Mouse (Mus musculus) midbrain, embryonic 14.5 days (tissue): Measurements from ENCODE around the gene Hspg2. TPM values are rescaled to one million over a fixed set of nuclear protein-coding genes. Genes with fewer than 3 reads are reported as not detected.

Experiments
- ATAC-seq: fragments of 200-750 bp; cut with Nextera tagmentation; 2 replicates; pipeline ENCODE4 v1.8.0; 2017; ENCODE audit warnings: moderate number of reproducible peaks, moderate library complexity; ENCODE audit not compliant: low FRiP score, low TSS enrichment
- DNase-seq: peaks from one replicate; pipeline ENCODE4 v3.0.0-alpha.2; 2015
- H3K27ac ChIP-seq: fragments of 300-500 bp; sonication (generic); replicated peaks from 2 replicates; pipeline ENCODE4 v1.5.1; 2014; ENCODE audit warnings: mild to moderate bottlenecking, low read depth, low read length, moderate library complexity
- H3K27me3 ChIP-seq: fragments of 300-500 bp; sonication (generic); 2 replicates; pipeline ENCODE4 v1.6.1; 2014; ENCODE audit warnings: low read length, control low read depth, mixed read lengths; ENCODE audit not compliant: control insufficient read depth, insufficient read depth
- H3K36me3 ChIP-seq: fragments of 300-500 bp; sonication (generic); 2 replicates; pipeline ENCODE4 v1.6.1; 2014; ENCODE audit warnings: low read length, control low read depth; ENCODE audit not compliant: control insufficient read depth, insufficient read depth
- H3K4me1 ChIP-seq: fragments of 300-500 bp; sonication (generic); 2 replicates; pipeline ENCODE4 v1.6.1; 2014; ENCODE audit warnings: mild to moderate bottlenecking, antibody characterized with exemption, low read length, control low read depth; ENCODE audit not compliant: control insufficient read depth, insufficient read depth
- H3K4me2 ChIP-seq: fragments of 300-500 bp; sonication (generic); 2 replicates; pipeline ENCODE4 v1.6.1; 2014; ENCODE audit warnings: mild to moderate bottlenecking, low read length, moderate library complexity
- H3K4me3 ChIP-seq: fragments of 300-500 bp; sonication (generic); replicated peaks from 2 replicates; pipeline ENCODE4 v1.5.1; 2014; ENCODE audit warnings: low read depth, low read length
- H3K9ac ChIP-seq: fragments of 300-500 bp; sonication (generic); replicated peaks from 2 replicates; pipeline ENCODE4 v1.6.1; 2014; ENCODE audit warnings: mild to moderate bottlenecking, low read length, moderate library complexity
- H3K9me3 ChIP-seq: fragments of 300-500 bp; sonication (generic); 2 replicates; pipeline ENCODE4 v1.6.1; 2016; ENCODE audit warnings: low read length, control low read depth, mixed read lengths; ENCODE audit not compliant: control insufficient read depth
- WGBS: fragments of 180-500 bp; shearing (Covaris S2); extraction: QIAGEN DNeasy Blood & Tissue Kit; methylation state at CpG from one replicate; pipeline ENCODE4 v1.1.7; 2014; 5-methylcytosine and 5-hydroxymethylcytosine counted together
- polyA plus RNA-seq: library from polyadenylated mRNA; unstranded; fragments of >200 nt; fragmentation: Nextera tagmentation; extraction: Ambion mirVana; gene quantifications from 2 replicates; pipeline ENCODE4 v1.2.1, GENCODE M21; 2014

Gene Hspg2
- polyA plus RNA-seq, 1 experiment from 2014 or later: 7.6 TPM

- WGBS: 64% methylated on average over 7 of the region's 7 CpGs
- Histone ChIP-seq H3K27me3 (no peaks in the 10 kb centered on the region), H3K9ac (no peak overlapping the region), H3K36me3 (no peaks in the 10 kb centered on the region), H3K27ac (no peak overlapping the region), H3K9me3 (no peaks in the 10 kb centered on the region), H3K4me3 (no peak overlapping the region), H3K4me2 (no peak overlapping the region), H3K4me1 (no peaks in the 10 kb centered on the region)
- peak; percentile 9 for DNase-seq
- ATAC-seq: no peak
Observed at GRCm38 (mm10) chr4:137447363-137448196, 21.0 kb upstream of the Hspg2 start.

GRCm38 (mm10) chr4:137448197-137448596 is 20.4 kb upstream of the Hspg2 start:
- no peak for ATAC-seq
- Histone ChIP-seq H3K27me3 (no peaks in the 10 kb centered on the region), H3K4me3 (no peak overlapping the region), H3K9ac (no peak overlapping the region), H3K36me3 (no peaks in the 10 kb centered on the region), H3K27ac (no peak overlapping the region), H3K4me2 (no peak overlapping the region), H3K9me3 (no peaks in the 10 kb centered on the region), H3K4me1 (no peaks in the 10 kb centered on the region)
- WGBS: 51% methylated on average over 6 of the region's 6 CpGs
- DNase-seq: peak; percentile 60

DNA sequence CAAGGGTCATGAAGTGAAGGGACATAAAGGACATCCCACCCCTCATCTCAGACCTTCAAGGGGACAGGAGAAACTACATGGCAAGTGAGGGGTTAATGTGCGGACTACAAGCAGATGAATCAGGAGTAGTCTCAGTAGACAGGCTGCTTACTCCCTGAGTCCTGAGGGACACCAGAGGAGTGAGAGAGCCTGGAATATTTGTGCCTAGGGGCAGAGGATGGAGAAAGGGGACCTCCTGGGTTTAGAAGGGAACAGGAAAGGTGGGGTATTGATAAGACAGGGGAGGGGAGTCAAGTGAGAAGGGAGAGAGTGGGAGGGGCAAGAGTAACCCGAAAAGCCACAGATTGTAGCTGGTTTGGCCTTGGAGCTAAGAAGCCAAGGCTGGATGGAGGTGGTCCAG is 19.9 kb upstream of the Hspg2 start:
- WGBS: 50% methylated on average over 2 of the region's 2 CpGs

GRCm38 (mm10) chr4:137449132-137449531 is 19.4 kb upstream of the Hspg2 start:
- no peak overlapping the region for H3K4me3 ChIP-seq
- 89% methylated on average over 2 of the region's 2 CpGs for WGBS
- H3K4me1 ChIP-seq: no peaks in the 10 kb centered on the region
- H3K27me3 ChIP-seq: no peaks in the 10 kb centered on the region
- no peak for DNase-seq
- no peak overlapping the region for H3K9ac ChIP-seq
- H3K36me3 ChIP-seq: no peaks in the 10 kb centered on the region
- no peak overlapping the region for H3K4me2 ChIP-seq
- no peak overlapping the region for H3K27ac ChIP-seq
- no peaks in the 10 kb centered on the region for H3K9me3 ChIP-seq
- ATAC-seq: no peak

More for the DNA sequence above, 19.9 kb upstream of the Hspg2 start:
- DNase-seq: peak; percentile 26
- ATAC-seq: no peak
- no peak overlapping the region for H3K27ac ChIP-seq
- H3K9me3 ChIP-seq: no peaks in the 10 kb centered on the region
- H3K4me1 ChIP-seq: no peaks in the 10 kb centered on the region
- no peaks in the 10 kb centered on the region for H3K27me3 ChIP-seq
- H3K4me2 ChIP-seq: no peak overlapping the region
- H3K9ac ChIP-seq: no peak overlapping the region
- H3K4me3 ChIP-seq: no peak overlapping the region
- no peaks in the 10 kb centered on the region for H3K36me3 ChIP-seq

GRCm38 (mm10) chr4:137449715-137450114 is 18.9 kb upstream of the Hspg2 start:
- H3K4me3 ChIP-seq: no peak overlapping the region
- H3K36me3 ChIP-seq: no peaks in the 10 kb centered on the region
- WGBS: 84% methylated on average over 10 of the region's 10 CpGs
- H3K9ac ChIP-seq: no peak overlapping the region
- no peak for ATAC-seq
- H3K27ac ChIP-seq: no peak overlapping the region
- DNase-seq: no peak
- H3K27me3 ChIP-seq: no peaks in the 10 kb centered on the region
- H3K9me3 ChIP-seq: no peaks in the 10 kb centered on the region
- no peak overlapping the region for H3K4me2 ChIP-seq
- no peaks in the 10 kb centered on the region for H3K4me1 ChIP-seq

GRCm38 (mm10) chr4:137452190-137452589 is 16.4 kb upstream of the Hspg2 start:
- Histone ChIP-seq H3K36me3 (no peaks in the 10 kb centered on the region), H3K4me3 (no peak overlapping the region), H3K4me1 (no peaks in the 10 kb centered on the region), H3K27me3 (no peaks in the 10 kb centered on the region), H3K9me3 (no peaks in the 10 kb centered on the region), H3K9ac (no peak overlapping the region), H3K4me2 (no peak overlapping the region), H3K27ac (no peak overlapping the region)
- ATAC-seq (no peak), DNase-seq (no peak)
- 95% methylated on average over 6 of the region's 6 CpGs for WGBS

GRCm38 (mm10) chr4:137453234-137453767 is 15.3 kb upstream of the Hspg2 start, which contains the start of gene 1700013G24Rik:
Gene 1700013G24Rik, plus strand, starts transcription at chr4:137453284.
- no peak for ATAC-seq
- Histone ChIP-seq H3K27me3 (no peaks in the 10 kb centered on the region), H3K4me3 (no peak within 1 kb of the TSS), H3K9ac (no peak within 1 kb of the TSS), H3K27ac (no peak within 1 kb of the TSS), H3K4me1 (no peaks in the 10 kb centered on the region), H3K4me2 (no peak within 1 kb of the TSS), H3K36me3 (no peaks in the 10 kb centered on the region), H3K9me3 (no peaks in the 10 kb centered on the region)
- 78% methylated on average over 8 of the region's 8 CpGs for WGBS
- DNase-seq: no peak

GRCm38 (mm10) chr4:137454582-137454981 is 14.0 kb upstream of the Hspg2 start:
- 92% methylated on average over 14 of the region's 14 CpGs for WGBS
- Histone ChIP-seq H3K36me3 (no peaks in the 10 kb centered on the region), H3K4me2 (no peak overlapping the region), H3K9me3 (no peaks in the 10 kb centered on the region), H3K4me1 (no peaks in the 10 kb centered on the region), H3K9ac (no peak overlapping the region), H3K27ac (no peak overlapping the region), H3K27me3 (no peaks in the 10 kb centered on the region), H3K4me3 (no peak overlapping the region)
- DNase-seq (no peak), ATAC-seq (no peak)

DNA sequence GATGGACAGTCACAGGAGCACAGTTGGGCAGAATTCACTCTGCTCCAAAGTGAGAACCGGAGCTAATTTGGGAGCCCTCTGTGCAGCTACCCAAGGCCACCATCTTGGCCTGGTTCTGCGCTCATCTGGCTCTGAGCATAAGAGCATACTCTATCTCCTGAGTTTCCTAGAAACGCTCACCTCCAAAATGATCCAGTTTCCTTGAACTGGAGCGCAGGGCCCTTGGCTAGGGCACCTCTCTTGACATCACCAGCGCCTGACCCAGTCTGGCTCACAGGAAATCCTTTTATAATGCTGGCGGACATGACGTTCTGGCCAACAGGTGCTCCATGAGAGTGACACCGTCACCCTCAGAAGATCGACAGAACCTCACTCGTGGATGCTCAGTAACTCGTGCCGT is 12.0 kb upstream of the Hspg2 start:
- Histone ChIP-seq H3K9me3 (no peaks in the 10 kb centered on the region), H3K9ac (no peak overlapping the region), H3K27me3 (no peaks in the 10 kb centered on the region), H3K4me3 (no peak overlapping the region), H3K4me1 (no peaks in the 10 kb centered on the region), H3K4me2 (no peak overlapping the region), H3K36me3 (no peaks in the 10 kb centered on the region), H3K27ac (no peak overlapping the region)
- ATAC-seq (no peak), DNase-seq (no peak)
- 87% methylated on average over 12 of the region's 12 CpGs for WGBS
